Mouse (Mus musculus) forebrain, embryonic 16.5 days (tissue): ENCODE data around the gene Cdk9. TPM values are rescaled to one million over a fixed set of nuclear protein-coding genes. Genes with fewer than 3 reads are reported as not detected.
A peak's percentile ranks its signal among the peaks of the same experiment; 100 is the strongest.

ENCODE experiments used
- ATAC-seq: fragments of 200-750 bp; cut with Nextera tagmentation; 2 replicates; pipeline ENCODE4 v1.8.0; 2017; ENCODE audit warnings: mild to moderate bottlenecking, moderate library complexity
- H3K27ac ChIP-seq: fragments of 300-500 bp; sonication (generic); 2 replicates; pipeline ENCODE4 v1.5.1; 2014; ENCODE audit warnings: low read length, control low read depth
- H3K27me3 ChIP-seq: fragments of 300-500 bp; sonication (generic); replicated peaks from 2 replicates; pipeline ENCODE4 v1.6.1; 2014; ENCODE audit warnings: low read length; ENCODE audit not compliant: control insufficient read depth, insufficient read depth
- H3K36me3 ChIP-seq: fragments of 300-500 bp; sonication (generic); 2 replicates; pipeline ENCODE4 v1.6.1; 2014; ENCODE audit not compliant: control insufficient read depth, insufficient read depth
- H3K4me1 ChIP-seq: fragments of 300-500 bp; sonication (generic); replicated peaks from 2 replicates; pipeline ENCODE4 v1.6.1; 2014; ENCODE audit warnings: low read length; ENCODE audit not compliant: control insufficient read depth, insufficient read depth
- H3K4me2 ChIP-seq: fragments of 300-500 bp; sonication (generic); 2 replicates; pipeline ENCODE4 v1.6.1; 2014; ENCODE audit warnings: mild to moderate bottlenecking, low read length, control low read depth
- H3K4me3 ChIP-seq: fragments of 300-500 bp; sonication (generic); replicated peaks from 2 replicates; pipeline ENCODE4 v1.5.1; 2014; ENCODE audit warnings: mild to moderate bottlenecking, low read length, control low read depth
- H3K9ac ChIP-seq: fragments of 300-500 bp; sonication (generic); replicated peaks from 2 replicates; pipeline ENCODE4 v1.6.1; 2014; ENCODE audit warnings: low read depth, low read length, control low read depth
- H3K9me3 ChIP-seq: fragments of 300-500 bp; sonication (generic); 2 replicates; pipeline ENCODE4 v1.6.1; 2016; ENCODE audit warnings: low read length; ENCODE audit not compliant: control insufficient read depth
- WGBS: fragments of 180-500 bp; shearing (Covaris S2); extraction: QIAGEN DNeasy Blood & Tissue Kit; methylation state at CpG from one replicate; pipeline ENCODE4 v1.1.7; 2014; 5-methylcytosine and 5-hydroxymethylcytosine counted together
- polyA plus RNA-seq: library from polyadenylated mRNA; unstranded; fragments of >200 nt; fragmentation: Nextera tagmentation; extraction: Ambion mirVana; gene quantifications from 2 replicates; pipeline ENCODE4 v1.2.1, GENCODE M21; 2015

Gene Cdk9
- 82.2 and 85.0 TPM in 2 replicates for polyA plus RNA-seq

DNA sequence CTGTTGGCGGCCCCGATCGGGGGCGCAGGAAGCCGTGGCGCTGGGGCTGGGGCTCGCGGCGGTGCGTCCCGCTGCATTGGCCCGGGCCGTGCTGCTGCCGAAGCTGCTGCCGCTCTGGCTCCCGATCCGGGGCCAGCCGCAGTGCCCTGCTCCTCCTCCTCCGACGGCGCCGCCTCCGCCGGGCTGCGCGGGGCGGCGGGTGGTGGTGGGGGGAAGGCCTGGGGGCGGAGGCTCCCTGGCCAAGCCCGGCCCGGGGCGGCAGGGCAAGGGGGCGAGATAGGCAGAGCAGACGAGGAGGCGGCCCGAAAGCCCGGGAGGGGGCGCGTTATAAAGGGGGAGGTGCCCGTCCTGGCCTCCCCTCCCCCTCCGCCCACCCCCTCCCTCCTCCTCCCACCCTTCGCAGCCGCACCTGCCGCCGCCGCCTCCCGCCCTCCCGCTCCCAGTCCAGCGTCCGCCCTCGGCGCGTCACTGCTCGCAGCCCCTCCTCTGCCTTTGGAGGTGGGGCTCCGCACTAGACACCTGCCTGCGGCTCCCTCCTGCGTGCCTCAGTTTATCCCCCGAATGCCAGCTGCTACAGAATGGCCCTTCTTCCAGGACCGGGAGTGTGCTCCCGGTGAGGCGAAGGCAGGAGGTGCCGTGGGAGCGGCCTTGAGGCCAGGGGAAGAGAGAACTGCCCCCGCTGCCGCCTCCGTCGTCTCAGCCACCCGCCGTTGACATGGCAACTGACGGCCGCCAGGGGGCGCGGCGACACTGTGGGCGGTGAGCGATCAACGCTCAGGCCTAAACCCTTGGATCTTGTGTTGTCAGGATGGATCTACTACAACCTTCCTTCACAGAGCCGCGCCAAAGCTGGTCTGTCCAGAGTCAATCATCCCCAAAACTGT, at the start of gene Cdk9:
Gene Cdk9, minus strand, starts transcription at position 143 of the 884 bp plus-strand sequence.
- H3K4me1 ChIP-seq: peaks cover 17% of the 10 kb centered on the region
- H3K27me3 ChIP-seq: no peaks in the 10 kb centered on the region
- peak within 1 kb of the TSS; percentile 98 for H3K4me3 ChIP-seq
- ATAC-seq: peak; percentile 91
- WGBS: under 1% methylated on average over 45 of the region's 79 CpGs
- H3K27ac ChIP-seq: peak within 1 kb of the TSS; percentile 100
- H3K9me3 ChIP-seq: no peaks in the 10 kb centered on the region
- peak within 1 kb of the TSS; percentile 95 for H3K9ac ChIP-seq
- peak within 1 kb of the TSS; percentile 97 for H3K4me2 ChIP-seq
- peaks cover 8% of the 10 kb centered on the region for H3K36me3 ChIP-seq

GRCm38 (mm10) chr2:32761859-32762258, 49.0 kb upstream of the Cdk9 start:
- H3K36me3 ChIP-seq: peaks cover 8% of the 10 kb centered on the region

GRCm38 (mm10) chr2:32761361-32761760, 48.5 kb upstream of the Cdk9 start:
- Histone ChIP-seq H3K9ac (no peak overlapping the region), H3K9me3 (no peaks in the 10 kb centered on the region), H3K27ac (no peak overlapping the region), H3K36me3 (peaks cover 8% of the 10 kb centered on the region), H3K4me3 (no peak overlapping the region), H3K4me1 (peaks cover 17% of the 10 kb centered on the region), H3K27me3 (no peaks in the 10 kb centered on the region), H3K4me2 (no peak overlapping the region)
- WGBS: 89% methylated on average over 14 of the region's 14 CpGs
- no peak for ATAC-seq

More at GRCm38 (mm10) chr2:32761859-32762258, 49.0 kb upstream of the Cdk9 start:
- Histone ChIP-seq H3K4me3 (no peak overlapping the region), H3K27ac (no peak overlapping the region), H3K9me3 (no peaks in the 10 kb centered on the region), H3K4me2 (no peak overlapping the region), H3K9ac (no peak overlapping the region), H3K27me3 (no peaks in the 10 kb centered on the region), H3K4me1 (peaks cover 17% of the 10 kb centered on the region)
- WGBS: 77% methylated on average over 4 of the region's 4 CpGs
- no peak for ATAC-seq

GRCm38 (mm10) chr2:32759001-32759400, 46.1 kb upstream of the Cdk9 start:
- peaks cover 14% of the 10 kb centered on the region for H3K36me3 ChIP-seq
- H3K27ac ChIP-seq: no peak overlapping the region
- H3K4me2 ChIP-seq: no peak overlapping the region
- WGBS: 67% methylated on average over 2 of the region's 2 CpGs
- H3K4me1 ChIP-seq: peaks cover 17% of the 10 kb centered on the region
- H3K27me3 ChIP-seq: no peaks in the 10 kb centered on the region
- H3K4me3 ChIP-seq: no peak overlapping the region
- no peak overlapping the region for H3K9ac ChIP-seq
- no peaks in the 10 kb centered on the region for H3K9me3 ChIP-seq
- no peak for ATAC-seq

GRCm38 (mm10) chr2:32758503-32758902, 45.6 kb upstream of the Cdk9 start:
- Histone ChIP-seq H3K9ac (no peak overlapping the region; the same call in 1 of the 2 replicates), H3K27me3 (no peaks in the 10 kb centered on the region), H3K4me3 (no peak overlapping the region), H3K9me3 (no peaks in the 10 kb centered on the region), H3K27ac (no peak overlapping the region), H3K36me3 (peaks cover 14% of the 10 kb centered on the region), H3K4me1 (peaks cover 17% of the 10 kb centered on the region), H3K4me2 (no peak overlapping the region)
- ATAC-seq: no peak
- 84% methylated on average over 8 of the region's 8 CpGs for WGBS

DNA sequence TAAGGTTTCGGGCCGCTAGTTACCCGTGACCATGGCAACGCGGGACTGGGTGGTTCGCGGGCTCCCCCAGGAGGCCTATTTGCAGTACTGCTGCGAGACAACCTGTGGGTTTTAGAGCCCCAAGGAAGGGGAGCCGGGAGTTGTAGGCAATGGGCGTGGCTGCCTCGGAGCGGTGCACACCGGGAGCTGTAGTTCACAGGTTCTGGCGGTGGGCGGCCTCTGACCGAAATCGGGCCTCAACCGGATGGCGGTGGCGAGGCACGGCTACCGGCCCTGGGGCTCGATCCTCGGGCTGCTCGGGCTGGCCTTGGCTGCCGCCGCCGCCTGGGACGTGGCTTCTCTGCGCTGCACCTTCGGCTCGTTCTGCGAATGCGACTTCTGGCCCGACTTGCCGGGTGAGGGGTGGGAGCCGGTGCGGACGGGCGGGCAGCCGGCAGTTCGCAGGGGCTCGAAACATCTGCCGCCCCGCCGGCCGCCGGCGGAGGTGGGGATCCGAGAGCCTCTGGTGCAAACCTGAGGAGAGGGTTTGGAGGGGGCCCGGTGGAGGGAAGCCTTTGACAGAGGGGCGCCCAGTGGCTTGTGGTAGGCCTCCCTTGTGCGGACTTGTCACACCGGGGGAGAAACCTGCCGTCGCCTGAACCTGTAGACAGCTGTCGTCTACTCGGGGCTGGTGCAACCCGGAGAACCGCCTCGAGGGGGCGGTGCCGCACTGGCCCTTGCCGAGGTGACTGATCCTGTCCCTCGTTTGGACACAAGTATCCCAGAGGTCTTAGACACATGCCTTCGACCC, 44.4 kb upstream of the Cdk9 start, which contains the start of gene Tor2a:
Gene Tor2a, plus strand, starts transcription at position 179 of the 790 bp plus-strand sequence.
- ATAC-seq: peak; percentile 97
- WGBS: under 1% methylated on average over 66 of the region's 66 CpGs
- peaks cover 10% of the 10 kb centered on the region for H3K36me3 ChIP-seq

GRCm38 (mm10) chr2:32756674-32757055, 43.8 kb upstream of the Cdk9 start:
- no peaks in the 10 kb centered on the region for H3K9me3 ChIP-seq
- H3K9ac ChIP-seq: no peak overlapping the region
- H3K27ac ChIP-seq: no peak overlapping the region
- H3K27me3 ChIP-seq: no peaks in the 10 kb centered on the region
- WGBS: 16% methylated on average over 5 of the region's 6 CpGs
- peak overlapping the region; percentile 26; the same call in 1 of the 2 replicates for H3K4me2 ChIP-seq
- H3K4me1 ChIP-seq: peaks cover 17% of the 10 kb centered on the region
- H3K36me3 ChIP-seq: peaks cover 14% of the 10 kb centered on the region
- H3K4me3 ChIP-seq: peak overlapping the region; percentile 79; the same call in 1 of the 2 replicates
- peak; percentile 44 for ATAC-seq

More for the DNA sequence above, 44.4 kb upstream of the Cdk9 start, which contains the start of gene Tor2a:
- H3K27me3 ChIP-seq: no peaks in the 10 kb centered on the region
- peak within 1 kb of the TSS; percentile 94 for H3K9ac ChIP-seq
- H3K4me3 ChIP-seq: peak within 1 kb of the TSS; percentile 79
- no peaks in the 10 kb centered on the region for H3K9me3 ChIP-seq
- H3K4me1 ChIP-seq: peaks cover 17% of the 10 kb centered on the region
- peak within 1 kb of the TSS; percentile 54 for H3K4me2 ChIP-seq
- H3K27ac ChIP-seq: peak within 1 kb of the TSS; percentile 90

DNA sequence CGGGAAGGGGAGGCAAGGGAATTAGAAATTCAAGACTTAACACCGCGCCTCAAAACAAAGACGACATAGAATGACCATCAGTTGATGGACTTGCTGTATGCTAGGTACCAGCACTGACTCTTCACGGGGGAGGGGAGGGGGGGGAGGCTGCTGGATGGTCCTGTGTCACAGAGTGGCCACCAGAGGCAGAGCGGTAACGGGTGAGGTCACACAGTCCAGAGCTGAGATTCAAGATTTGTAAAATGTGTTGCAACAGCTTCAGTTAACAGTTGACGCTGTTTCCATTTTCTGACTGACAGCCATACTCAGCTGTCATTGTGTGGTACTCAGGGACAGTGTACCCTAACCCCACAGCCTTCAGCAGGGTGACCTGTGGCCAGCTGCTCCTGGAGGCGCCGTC, 39.3 kb upstream of the Cdk9 start:
- no peak for ATAC-seq
- H3K4me2 ChIP-seq: no peak overlapping the region
- H3K9ac ChIP-seq: no peak overlapping the region

GRCm38 (mm10) chr2:32751665-32752033, 38.8 kb upstream of the Cdk9 start:
- H3K4me3 ChIP-seq: peak overlapping the region; percentile 18
- ATAC-seq: no peak
- WGBS: 24% methylated on average over 8 of the region's 10 CpGs

More for the DNA sequence above, 39.3 kb upstream of the Cdk9 start:
- Histone ChIP-seq H3K36me3 (peaks cover 15% of the 10 kb centered on the region; the same call in 1 of the 2 replicates), H3K9me3 (no peaks in the 10 kb centered on the region), H3K4me3 (no peak overlapping the region), H3K4me1 (peaks cover 8% of the 10 kb centered on the region), H3K27ac (no peak overlapping the region), H3K27me3 (no peaks in the 10 kb centered on the region)
- 67% methylated on average over 10 of the region's 10 CpGs for WGBS

More at GRCm38 (mm10) chr2:32751665-32752033, 38.8 kb upstream of the Cdk9 start:
- peaks cover 8% of the 10 kb centered on the region for H3K4me1 ChIP-seq
- H3K9ac ChIP-seq: 0 out of 2 replicates have a peak overlapping the region, but pooled peaks have one; percentile 19
- no peaks in the 10 kb centered on the region for H3K27me3 ChIP-seq
- H3K36me3 ChIP-seq: peaks cover 18% of the 10 kb centered on the region; the same call in 1 of the 2 replicates
- H3K4me2 ChIP-seq: peak overlapping the region; percentile 48
- no peaks in the 10 kb centered on the region for H3K9me3 ChIP-seq
- H3K27ac ChIP-seq: no peak overlapping the region
